Mouse (Mus musculus): ENCODE results near the gene Myom1.
A peak's percentile ranks its signal among the peaks of the same experiment; 100 is the strongest.

Myom1 gene

DNA sequence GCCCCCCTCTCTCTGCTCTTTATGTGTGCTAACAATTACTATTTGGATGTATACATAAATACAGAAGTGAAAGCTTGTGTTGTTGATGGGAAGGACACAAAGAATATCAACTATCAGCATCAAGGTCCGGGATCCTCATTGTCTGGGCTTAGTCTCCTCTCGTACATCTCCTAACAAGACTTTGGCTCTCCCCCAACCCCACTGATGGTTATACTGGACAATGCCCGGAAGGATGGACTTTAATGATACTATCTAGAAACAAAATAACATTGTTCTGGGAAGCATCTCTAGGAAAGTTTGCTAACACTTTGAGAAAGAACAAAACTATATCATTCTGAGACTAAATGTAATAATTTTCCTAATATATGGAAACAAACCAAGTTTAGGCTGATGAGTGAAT is 96.2 kb downstream of the Myom1 start:
- ATAC-seq (ENCODE audit: low TSS enrichment): no peak

DNA sequence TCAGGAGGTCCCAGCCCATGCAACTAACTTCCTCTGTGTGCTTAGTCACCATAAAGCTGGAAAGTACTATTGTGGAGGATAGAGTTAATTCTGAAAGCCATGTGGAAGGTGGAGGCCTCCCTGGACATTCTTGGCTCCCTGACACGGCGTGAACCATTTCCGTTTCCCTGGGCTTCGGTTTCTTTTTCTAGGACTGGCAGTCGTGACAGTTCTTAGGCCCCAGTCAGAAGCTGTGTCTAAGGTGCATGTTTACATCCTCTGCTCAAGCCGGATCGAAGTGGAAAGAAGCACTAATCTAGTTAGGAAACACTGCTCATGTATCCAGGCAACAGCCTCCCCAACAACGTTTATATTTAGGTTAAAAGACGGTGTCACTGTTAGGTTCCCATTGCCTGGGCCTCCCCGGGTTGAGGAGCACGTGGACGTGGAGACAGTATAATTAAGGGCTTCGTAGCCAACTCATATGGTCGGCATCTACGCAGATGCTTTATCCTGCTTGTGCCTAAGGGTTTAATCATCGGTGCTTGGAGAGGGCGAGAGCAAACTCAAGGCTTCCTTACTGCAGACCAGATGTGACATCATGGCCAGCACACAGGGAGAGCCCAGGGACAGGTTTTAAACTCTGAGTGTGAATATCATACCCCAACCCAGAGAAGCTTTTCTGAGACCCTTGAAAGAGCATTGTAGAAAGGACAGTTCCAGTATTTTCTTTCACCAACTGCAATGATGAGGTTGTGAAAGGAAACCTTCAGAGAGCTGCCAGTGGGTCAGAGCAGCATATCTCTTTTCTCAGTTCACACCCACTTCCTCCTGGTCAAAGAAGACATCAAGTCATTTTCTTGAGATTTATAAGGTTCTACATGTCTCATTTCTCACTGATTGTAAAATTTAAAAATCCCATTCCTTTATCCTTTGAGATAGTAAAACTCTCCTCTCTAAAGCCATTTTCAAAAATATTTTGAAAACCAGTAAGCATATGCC is 100.4 kb downstream of the Myom1 start:
- peak; percentile 69 for ATAC-seq (ENCODE audit: low TSS enrichment)

DNA sequence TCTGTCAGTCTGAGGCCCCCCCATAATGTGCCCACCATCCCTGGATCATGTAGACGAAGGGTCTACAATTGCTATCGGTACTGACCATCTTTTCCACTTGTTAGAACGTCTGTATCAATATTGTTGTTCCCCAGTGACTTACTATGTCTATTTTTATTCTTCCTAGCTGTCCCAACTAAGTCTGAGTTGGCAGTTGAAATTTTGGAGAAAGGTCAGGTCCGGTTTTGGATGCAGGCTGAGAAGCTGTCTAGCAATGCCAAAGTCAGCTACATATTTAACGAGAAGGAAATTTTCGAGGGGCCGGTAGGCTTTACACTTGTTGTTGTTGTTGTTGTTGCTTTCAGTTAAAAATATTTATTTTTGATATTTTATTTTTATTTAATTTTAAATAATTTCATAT is 102.9 kb downstream of the Myom1 start:
- ATAC-seq (ENCODE audit: low TSS enrichment): no peak

DNA sequence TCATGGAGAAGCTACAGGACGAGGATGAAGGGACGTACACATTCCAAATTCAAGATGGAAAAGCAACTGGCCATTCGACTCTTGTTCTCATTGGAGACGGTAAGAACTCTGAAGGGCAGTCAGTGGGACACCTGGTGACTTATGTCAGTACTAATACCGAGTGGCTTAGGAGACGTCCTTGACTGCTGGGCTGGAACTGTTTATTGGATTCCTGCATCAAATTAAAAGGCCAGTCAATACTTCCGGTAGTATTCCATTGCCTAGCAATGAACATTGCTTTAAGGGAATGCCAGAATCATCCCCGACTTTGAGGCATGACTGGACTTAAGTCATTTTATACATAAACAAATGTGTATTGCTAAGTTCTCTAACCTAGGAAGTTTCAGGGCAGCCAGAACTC is 103.8 kb downstream of the Myom1 start:
- ATAC-seq (ENCODE audit: low TSS enrichment): no peak

DNA sequence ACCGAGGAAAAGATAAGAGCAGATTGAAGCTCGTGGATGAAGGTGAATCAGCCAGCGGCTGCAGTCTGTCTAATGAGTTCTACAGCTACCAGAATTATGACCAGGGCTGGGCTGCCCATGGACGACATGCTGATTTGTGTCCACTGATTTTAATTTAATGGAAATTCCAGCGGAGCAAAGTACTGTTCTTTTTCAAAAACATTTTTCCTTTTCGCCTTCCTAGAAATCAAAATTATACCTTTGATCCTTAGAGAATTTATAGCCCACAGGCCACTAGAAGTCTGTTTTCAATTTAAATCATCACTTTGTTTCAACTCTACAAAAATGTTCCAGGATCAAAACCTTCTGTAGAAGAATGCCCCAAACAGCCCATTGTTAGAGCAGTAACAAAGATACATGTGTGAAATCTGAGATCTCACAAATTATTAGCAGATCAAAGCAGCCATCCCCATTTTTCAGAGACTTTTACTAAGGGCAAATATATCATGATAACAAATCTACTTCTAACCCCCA is 108.4 kb downstream of the Myom1 start:
- no peak for ATAC-seq (ENCODE audit: low TSS enrichment)

DNA sequence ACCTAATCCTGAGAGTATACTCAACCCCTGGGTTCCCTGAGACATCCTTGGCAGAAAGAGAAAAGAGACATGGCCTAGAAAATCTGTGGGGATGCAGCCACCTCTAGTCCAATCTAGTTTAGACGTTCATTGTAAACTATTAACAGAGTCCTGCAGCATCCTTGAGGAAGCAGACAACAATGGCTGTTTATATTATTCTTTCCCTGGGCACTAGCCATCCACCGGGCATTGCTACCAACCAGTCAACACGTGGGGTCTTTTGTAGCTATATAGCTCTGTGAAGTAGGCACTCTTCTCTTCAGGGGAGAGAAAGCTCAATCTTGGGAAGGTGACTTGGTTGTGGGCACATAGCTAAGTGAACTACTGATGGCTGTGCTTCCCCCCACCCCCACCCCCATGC is 110.3 kb downstream of the Myom1 start:
- no peak for ATAC-seq (ENCODE audit: low TSS enrichment)

DNA sequence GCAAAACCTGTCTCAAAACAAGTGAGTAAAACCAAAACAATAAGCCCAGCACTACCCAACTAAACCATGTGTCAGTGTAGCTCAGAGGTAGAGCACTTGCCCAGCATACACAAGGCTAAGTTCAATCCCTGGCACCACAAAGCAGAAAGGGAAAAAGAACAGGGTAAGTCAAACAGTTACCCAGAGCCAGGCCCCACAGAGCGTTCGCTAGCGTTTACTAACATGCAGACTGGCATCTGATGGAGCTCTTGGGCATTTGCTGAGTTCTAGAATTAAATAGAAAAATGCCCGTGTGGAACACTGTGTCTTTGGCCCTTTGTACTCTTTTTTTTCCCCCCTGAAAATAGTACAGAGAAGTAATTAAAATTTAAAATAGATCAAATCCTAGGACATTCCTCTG is 111.8 kb downstream of the Myom1 start:
- ATAC-seq (ENCODE audit: low TSS enrichment): no peak

DNA sequence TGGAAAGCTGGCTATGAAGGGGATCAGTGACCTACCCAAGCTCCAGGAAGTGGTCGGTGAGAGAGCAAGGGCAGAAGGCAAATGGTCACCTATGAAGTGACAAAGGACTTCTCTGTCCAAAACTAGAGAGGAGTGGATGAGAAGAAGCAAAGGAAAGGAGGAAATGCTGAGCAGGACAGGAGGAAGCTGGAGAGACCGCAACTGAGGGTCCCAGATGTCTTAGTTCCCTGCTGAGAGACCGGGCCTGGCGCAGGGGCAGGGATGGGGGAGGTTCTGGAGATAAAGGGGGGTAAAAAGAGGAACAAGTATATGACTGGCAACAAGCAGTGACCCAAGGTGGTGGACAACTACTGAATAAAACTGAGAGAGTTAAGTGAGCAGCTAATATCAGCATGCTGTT is 115.5 kb downstream of the Myom1 start:
- ATAC-seq (ENCODE audit: low TSS enrichment): no peak

DNA sequence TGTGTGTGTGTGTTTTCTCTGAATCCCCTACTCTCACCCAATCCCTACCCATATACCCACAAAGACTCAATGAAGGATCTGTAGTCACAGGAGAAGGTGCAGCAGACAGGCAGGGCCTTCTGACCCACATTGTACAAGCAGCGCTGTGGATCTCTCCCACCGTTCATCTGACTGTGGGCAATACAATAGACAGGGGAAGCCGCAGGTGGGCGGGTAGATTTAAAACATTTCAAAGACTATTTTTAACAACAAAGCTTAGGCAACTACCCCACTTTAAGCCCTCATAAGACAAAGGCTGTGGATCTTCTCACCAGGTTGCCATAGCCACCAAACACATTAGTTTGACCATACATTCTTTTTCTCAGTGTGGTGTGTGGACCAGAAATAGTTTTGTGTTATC is 116.2 kb downstream of the Myom1 start:
- ATAC-seq (ENCODE audit: low TSS enrichment): no peak

DNA sequence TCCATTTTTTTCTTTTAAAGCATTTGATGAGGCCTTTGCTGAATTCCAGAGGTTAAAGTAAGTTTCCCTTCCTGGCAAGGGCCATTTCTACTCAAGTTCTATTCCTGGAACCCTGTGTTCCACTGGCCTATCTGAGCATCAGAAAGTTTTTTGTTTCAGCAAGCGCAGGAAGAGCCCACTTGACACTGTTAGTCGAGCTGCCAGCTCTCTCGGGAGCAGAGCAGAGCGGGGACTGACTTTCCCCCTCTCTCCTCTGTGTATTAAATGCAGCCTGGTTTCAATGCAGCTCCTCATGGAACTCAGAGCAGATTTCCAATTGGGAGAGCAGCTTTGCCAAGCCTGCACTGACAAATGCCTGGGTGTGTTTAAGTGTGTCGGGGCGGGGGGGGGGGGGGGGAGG is 118.2 kb downstream of the Myom1 start:
- ATAC-seq (ENCODE audit: low TSS enrichment): no peak

DNA sequence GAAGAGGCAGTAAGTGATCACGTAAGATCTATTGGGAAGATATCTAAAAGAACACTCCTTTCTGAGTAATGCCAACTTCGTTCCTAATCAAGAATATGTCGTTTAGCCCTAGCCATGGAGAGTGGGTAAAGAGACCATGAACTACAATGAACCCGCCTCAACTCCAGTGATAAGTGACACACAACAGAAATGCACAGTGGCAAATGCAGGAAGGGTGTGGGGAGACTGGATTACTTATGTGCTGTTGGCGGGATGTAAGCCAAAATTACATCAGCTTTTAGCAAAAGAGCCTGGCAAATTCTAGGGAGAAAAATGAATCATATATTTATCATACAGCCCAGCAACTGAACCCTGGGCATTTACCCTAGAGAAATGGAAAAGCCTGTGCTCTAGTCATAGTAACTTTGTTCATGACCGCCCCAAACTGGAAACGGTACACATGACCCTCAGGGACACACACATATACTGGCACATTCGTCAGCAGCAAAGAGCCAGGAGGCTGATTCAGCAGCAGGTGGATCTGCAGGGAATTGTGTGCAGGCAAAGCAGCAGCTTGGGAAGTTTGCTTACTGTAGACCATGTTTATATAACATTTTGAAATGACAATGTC is 121.7 kb downstream of the Myom1 start:
- ATAC-seq (ENCODE audit: low TSS enrichment): peak; percentile 11; the same call in 1 of the 2 replicates

DNA sequence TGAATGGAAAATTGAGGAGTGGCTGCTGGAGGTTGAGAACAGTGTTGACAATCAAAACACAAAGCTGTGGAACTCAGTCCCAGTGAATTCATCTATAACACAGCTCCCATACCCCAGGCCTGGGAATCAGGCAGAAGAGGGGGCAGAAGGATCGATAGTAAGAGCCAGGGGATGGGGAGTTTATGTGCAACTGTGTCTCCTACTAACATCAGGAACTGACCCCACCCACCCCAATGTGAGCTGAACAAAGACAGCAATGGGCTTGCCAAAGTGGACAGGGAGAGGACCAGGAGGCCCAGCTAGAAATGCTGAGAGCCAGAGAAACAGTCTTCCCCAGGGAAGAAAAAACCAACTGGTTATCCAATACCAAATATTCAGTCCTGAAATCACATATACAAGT is 122.2 kb downstream of the Myom1 start:
- no peak for ATAC-seq (ENCODE audit: low TSS enrichment)

DNA sequence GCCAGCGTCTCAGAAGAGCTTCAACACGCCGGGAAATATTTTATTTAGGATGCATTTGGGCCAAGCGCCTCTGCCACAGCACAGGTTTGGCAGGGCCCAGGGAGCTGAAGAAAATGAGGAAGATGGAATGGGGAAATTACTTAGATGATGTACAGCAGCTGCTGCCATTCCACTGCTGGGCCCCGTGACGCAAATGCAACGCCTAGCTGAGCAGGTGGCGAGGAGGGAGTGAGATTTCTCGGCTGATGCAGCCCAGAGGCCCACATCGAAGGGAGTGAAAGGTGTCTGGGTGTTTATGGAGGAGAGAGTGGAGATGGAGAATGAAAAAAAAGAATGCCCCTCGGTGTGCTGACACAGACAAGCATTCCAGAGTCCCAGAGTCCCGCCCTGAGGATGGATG is 123.1 kb downstream of the Myom1 start:
- ATAC-seq (ENCODE audit: low TSS enrichment): peak; percentile 86

DNA sequence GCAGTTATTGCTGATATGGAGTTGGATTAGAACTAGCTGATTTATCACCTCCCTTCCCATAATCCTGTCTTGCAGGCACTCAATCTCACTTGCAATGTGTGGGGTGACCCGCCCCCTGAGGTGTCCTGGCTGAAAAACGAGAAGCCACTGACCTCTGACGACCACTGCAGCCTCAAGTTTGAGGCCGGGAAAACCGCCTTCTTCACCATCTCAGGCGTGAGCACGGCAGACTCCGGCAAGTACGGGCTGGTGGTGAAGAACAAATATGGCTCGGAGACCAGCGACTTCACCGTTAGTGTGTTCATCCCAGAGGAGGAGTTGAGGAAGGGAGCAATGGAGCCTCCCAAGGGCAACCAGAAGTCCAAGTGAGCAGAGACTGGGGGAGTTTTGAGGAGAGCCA is 123.6 kb downstream of the Myom1 start:
- no peak for ATAC-seq (ENCODE audit: low TSS enrichment)

DNA sequence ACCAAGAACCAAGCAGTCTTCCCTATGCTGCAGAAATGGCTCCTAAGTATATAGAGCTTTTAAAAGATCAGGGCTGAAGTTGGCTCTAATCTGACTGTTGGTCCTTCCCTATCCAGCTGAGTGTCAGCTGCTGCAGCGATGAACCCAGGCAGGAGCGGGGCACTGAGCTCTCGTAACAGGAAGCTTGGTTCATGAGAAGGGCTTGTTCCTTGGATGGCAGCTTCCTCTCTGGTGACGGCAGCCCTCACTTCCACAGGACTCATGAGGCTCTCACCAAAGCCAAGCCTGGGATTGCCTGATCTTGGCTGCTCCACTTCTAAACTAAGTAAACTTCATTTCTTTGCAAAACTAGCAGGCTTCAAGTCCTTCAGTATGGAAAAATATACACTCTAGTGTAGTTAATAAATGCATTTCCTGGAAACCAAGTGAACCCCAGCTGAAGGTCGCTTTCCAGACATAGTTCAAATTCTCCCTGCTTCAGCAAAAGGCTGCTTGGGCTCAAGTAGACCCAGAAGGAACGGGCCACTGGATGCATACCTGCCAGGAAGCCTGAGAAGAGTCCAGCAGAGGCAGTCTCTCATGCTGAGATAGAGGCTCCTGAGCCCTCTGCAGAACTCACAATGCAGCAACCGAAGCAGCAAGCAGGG is 125.2 kb downstream of the Myom1 start:
- ATAC-seq (ENCODE audit: low TSS enrichment): no peak

DNA sequence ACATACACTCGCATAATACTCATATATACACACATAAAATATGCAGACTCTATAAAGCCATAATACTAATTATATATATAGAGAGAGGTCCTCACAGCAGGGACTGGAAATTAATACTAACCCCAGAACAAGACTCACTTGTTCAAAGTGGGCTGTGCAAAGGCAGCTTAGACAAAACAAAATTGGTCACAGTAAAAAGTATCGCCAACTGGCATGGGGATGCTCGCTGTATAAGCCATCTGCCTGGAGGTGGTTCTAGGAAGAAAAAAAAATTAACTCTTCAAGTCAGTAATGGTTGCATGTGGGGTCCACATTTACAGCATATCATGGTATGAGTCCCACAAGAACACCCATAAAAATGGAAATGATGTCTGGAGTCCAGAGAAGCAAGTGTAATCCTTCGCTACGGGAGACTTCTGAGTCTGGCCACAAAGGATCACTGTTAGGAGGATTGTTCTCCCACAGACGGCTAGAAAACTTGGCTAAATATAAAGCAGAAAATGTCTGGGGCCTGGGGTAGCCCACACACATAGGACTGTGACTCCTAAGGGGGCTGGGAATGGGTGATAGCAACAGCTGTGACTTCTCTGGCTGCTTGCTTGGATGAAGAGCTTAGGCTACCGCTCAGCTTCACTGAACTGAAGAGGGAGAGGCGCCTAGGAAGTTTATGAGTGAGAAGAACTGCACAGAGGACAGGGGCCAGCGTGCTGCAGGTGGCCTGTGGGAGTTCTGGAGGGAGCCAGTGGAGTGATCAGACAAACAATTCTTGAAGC is 127.2 kb downstream of the Myom1 start:
- ATAC-seq (ENCODE audit: low TSS enrichment): peak; percentile 69

DNA sequence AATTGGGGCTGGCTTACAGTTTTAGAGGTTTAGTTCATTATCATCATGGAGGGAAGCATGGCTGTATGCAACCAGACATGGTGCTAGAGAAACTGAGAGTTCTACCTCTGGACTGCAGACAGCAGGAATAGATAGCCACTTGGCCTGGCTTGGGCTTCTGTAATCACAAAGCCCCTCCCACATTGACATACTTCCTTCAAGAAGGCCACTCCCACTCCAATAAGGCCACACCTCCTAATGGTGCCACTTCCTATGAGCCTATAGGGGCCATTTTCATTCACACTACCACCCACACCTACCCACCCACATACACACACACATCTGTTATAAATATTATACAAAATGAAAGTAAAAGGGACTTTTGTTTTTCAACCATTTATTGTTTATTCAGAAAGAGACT is 129.8 kb downstream of the Myom1 start:
- no peak for ATAC-seq (ENCODE audit: low TSS enrichment)

DNA sequence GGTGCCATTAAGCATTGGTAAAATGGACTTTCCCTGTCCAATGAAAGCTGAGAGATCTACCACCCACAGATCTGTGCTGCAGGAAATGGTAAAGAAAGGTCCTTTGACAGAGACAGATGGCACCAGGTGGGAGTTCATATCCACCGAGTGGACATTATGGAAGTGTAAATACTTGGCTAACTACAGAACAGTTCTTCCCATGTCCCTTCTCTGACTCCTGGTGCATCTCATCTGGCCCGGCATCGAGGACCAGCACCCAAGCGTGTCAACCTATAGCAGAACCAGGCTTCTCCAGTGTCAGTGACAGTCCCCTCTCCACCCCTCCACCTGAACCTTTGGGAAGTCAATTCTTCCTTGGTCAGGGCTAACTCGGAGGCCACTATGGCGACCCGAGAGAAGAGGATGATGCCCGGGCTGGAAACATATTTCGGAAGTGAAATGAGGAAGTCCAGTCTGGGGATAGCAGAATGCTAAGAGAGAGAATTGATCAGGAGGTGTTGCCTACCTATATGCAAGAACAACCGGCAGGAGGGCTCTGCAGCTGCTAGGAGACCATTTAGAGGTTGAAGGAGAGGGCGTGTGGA is 130.5 kb downstream of the Myom1 start:
- ATAC-seq (ENCODE audit: low TSS enrichment): no peak

DNA sequence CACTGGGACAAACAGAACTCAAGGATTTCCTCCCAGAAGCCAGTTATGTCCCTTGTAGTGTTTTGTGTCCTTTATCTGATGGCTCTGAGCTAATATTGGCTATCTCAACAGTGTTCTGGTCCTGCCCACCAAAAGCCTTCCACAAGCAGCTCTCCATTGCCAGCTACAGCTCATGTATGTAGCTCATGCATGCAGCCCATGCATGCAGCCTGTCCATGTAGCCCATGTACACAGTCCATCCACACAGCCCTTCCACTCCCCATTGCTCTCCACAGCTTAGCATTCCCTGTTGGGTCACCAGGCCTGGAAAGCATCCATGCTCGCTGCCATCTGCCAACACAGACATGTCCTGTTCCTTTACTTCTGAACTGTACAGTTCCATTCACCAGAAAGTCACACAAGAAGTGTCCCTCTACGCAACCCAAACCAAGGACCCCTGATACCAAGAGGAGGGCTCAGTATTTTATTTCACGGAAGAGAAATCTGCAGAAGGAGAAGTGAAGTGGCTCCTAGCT is 132.1 kb downstream of the Myom1 start:
- no peak for ATAC-seq (ENCODE audit: low TSS enrichment)

DNA sequence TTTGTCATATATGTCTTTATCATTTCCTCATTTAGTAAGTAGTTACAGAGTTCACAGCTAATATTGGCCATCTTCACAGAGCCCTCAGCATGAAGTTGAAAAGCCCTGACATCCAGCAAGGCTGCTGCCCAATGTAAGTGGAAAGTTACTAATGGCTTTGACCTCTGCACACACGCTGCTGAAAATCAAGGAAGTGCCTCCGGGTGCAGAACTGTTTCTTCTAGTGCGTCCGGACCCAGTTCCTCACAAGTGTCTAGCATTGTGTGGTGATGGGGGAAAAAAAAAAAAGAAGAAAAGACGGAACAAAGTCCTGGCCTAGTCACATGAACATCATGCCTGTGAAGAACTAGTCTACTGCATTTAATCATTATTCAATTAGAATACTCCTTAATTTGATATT is 132.7 kb downstream of the Myom1 start:
- no peak for ATAC-seq (ENCODE audit: low TSS enrichment)

DNA sequence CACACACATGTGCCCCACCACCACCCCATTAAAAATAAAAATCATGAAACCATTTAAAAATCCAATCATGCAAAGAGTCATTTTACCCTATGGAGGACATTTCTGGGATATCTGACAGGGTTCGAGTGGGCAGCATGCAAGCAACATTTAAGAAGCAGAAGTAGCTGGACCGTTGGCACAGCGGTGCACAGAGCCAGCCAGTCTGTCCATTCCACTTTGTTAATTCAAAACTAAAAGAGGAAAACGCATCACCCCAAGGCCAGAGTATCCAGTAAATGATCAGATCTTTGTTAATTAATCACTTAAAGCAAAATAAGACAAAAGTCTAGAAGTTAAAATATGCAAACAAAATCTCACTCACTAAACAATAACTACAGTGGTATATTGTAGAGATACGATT is 133.4 kb downstream of the Myom1 start:
- ATAC-seq (ENCODE audit: low TSS enrichment): no peak
